Mouse (Mus musculus): ENCODE measurements around the gene Pigx. TPM values are rescaled to one million over a fixed set of nuclear protein-coding genes. Genes with fewer than 3 reads are reported as not detected.
"Not testable (repeated sequence)": the region's sequence is repeated elsewhere in the genome, so short reads cannot be mapped to it uniquely, and the experiment has no call there.

Gene Pigx
- polyA plus RNA-seq, 1 experiment from 2014 or later = 144 TPM

- 0 out of 2 replicates have a peak, but pooled peaks cover 6% of the 10 kb centered on the region for H3K4me1 ChIP-seq (replicated peaks; ENCODE audit: control insufficient read depth, insufficient read depth, low read length)
- peak overlapping the region; percentile 98 for H3K4me3 ChIP-seq (ENCODE audit: low read depth, low read length)
- H3K9ac ChIP-seq (ENCODE audit: low read length) = peak overlapping the region; percentile 99
- ATAC-seq (replicated peaks; ENCODE audit: low FRiP score) (no peak), DNase-seq (ENCODE audit: low spot score) (no peak)
- H3K27me3 ChIP-seq (ENCODE audit: control insufficient read depth, insufficient read depth, low read length) = no peaks in the 10 kb centered on the region
- no peak overlapping the region for H3K27ac ChIP-seq (ENCODE audit: low read depth, low read length)
- H3K4me2 ChIP-seq (ENCODE audit: low read depth, low read length, severe bottlenecking) = peak overlapping the region; percentile 67
- WGBS = 17% methylated on average over 13 of the region's 13 CpGs
- H3K36me3 ChIP-seq (ENCODE audit: control insufficient read depth, insufficient read depth, low read length) = no peaks in the 10 kb centered on the region
- H3K9me3 ChIP-seq (ENCODE audit: control insufficient read depth, low read length) = no peaks in the 10 kb centered on the region
Measured at GRCm38 (mm10) chr16:32077648-32078407, 21.7 kb downstream of the Pigx start.

GRCm38 (mm10) chr16:32076406-32076805 lies 23.1 kb downstream of the Pigx start:
- 92% methylated on average over 3 of the region's 3 CpGs for WGBS
- DNase-seq (ENCODE audit: low spot score) (no peak), ATAC-seq (replicated peaks; ENCODE audit: low FRiP score) (no peak)
- H3K27ac ChIP-seq (ENCODE audit: low read depth, low read length) = no peak overlapping the region
- no peak overlapping the region for H3K9ac ChIP-seq (ENCODE audit: low read length)
- 0 out of 2 replicates have a peak, but pooled peaks cover 6% of the 10 kb centered on the region for H3K4me1 ChIP-seq (replicated peaks; ENCODE audit: control insufficient read depth, insufficient read depth, low read length)
- no peak overlapping the region for H3K4me3 ChIP-seq (ENCODE audit: low read depth, low read length)
- no peaks in the 10 kb centered on the region for H3K9me3 ChIP-seq (ENCODE audit: control insufficient read depth, low read length)
- H3K36me3 ChIP-seq (ENCODE audit: control insufficient read depth, insufficient read depth, low read length) = no peaks in the 10 kb centered on the region
- H3K27me3 ChIP-seq (ENCODE audit: control insufficient read depth, insufficient read depth, low read length) = no peaks in the 10 kb centered on the region
- H3K4me2 ChIP-seq (ENCODE audit: low read depth, low read length, severe bottlenecking) = no peak overlapping the region

GRCm38 (mm10) chr16:32075762-32076161 lies 23.8 kb downstream of the Pigx start:
- ATAC-seq (replicated peaks; ENCODE audit: low FRiP score) = no peak

DNA sequence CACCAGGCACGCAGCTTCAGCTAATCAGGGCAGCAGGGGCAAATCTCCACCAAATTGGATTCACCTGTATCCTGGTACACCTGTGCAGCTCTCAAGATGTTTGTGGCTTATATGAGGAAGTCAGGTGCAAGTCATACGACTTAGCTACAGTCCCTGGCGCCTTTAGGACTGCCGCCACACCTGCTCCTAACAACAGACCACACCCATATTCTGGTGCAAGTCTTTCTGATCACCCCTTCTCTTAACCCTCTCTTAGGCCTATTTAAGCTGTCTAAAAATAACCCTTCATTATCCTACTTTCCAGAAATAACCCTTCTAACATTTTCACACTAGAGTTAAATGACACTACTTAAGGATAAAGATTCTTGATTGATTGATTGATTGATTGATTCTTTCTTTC lies 29.5 kb downstream of the Pigx start:
- not testable (repeated sequence) for H3K4me2 ChIP-seq (ENCODE audit: low read depth, low read length, severe bottlenecking); H3K9me3 ChIP-seq (ENCODE audit: control insufficient read depth, low read length); H3K4me3 ChIP-seq (ENCODE audit: low read depth, low read length); DNase-seq (ENCODE audit: low spot score); H3K27ac ChIP-seq (ENCODE audit: low read depth, low read length); H3K27me3 ChIP-seq (ENCODE audit: control insufficient read depth, insufficient read depth, low read length); H3K9ac ChIP-seq (ENCODE audit: low read length); H3K4me1 ChIP-seq (replicated peaks; ENCODE audit: control insufficient read depth, insufficient read depth, low read length); H3K36me3 ChIP-seq (ENCODE audit: control insufficient read depth, insufficient read depth, low read length); ATAC-seq (replicated peaks; ENCODE audit: low FRiP score)
- 71% methylated on average over 4 of the region's 4 CpGs for WGBS

More at GRCm38 (mm10) chr16:32075762-32076161, 23.8 kb downstream of the Pigx start:
- Histone ChIP-seq H3K27me3 (ENCODE audit: control insufficient read depth, insufficient read depth, low read length) (no peaks in the 10 kb centered on the region), H3K4me1 (replicated peaks; ENCODE audit: control insufficient read depth, insufficient read depth, low read length) (0 out of 2 replicates have a peak, but pooled peaks cover 6% of the 10 kb centered on the region), H3K4me3 (ENCODE audit: low read depth, low read length) (no peak overlapping the region), H3K9me3 (ENCODE audit: control insufficient read depth, low read length) (no peaks in the 10 kb centered on the region), H3K9ac (ENCODE audit: low read length) (no peak overlapping the region), H3K4me2 (ENCODE audit: low read depth, low read length, severe bottlenecking) (no peak overlapping the region), H3K36me3 (ENCODE audit: control insufficient read depth, insufficient read depth, low read length) (no peaks in the 10 kb centered on the region), H3K27ac (ENCODE audit: low read depth, low read length) (no peak overlapping the region)
- DNase-seq (ENCODE audit: low spot score) = no peak
- 59% methylated on average over 1 of the region's 1 CpGs for WGBS

DNA sequence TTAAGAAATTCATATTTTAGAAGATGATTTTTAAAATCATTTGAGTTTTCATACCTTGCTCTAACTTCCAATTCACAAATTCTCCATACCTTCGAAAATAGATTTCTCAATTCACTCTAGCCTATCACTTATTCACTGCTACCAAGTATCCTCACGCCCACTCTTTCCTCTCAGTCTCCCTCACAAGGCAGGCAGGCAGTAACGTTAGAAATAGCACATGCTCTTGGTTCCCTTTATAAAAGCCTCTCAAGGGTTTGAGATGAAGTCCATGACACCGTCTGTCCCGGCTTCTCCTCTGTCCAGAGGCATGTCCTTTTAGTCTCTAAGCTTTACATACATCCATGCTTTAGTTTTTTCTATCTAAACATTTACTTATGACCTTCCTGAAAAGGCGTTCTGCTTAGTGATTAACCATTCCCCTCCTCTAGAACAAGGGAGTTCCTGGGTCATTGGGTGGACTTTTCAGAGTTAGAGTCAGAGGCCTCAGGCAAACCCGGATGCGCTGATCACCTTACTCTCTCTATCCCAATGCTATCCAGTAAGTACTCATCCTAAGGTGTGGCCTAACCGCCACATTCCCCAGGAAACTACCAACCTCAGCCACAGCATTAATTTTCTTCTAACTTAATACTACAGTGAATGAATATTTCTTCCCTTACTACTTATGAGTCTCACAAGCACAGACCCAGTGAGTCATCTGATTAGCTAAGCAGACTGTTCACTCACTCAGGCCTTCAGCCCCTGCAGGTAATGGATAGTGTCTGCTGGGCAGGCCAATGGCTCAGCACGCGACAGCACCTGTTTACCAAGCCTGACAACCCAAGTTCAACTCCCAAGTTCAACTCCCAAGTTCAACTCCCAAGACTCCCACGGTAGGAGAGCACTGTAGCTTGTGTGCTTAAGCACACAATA lies 30.9 kb downstream of the Pigx start:
- H3K27ac ChIP-seq (ENCODE audit: low read depth, low read length) = no peak overlapping the region
- H3K4me1 ChIP-seq (replicated peaks; ENCODE audit: control insufficient read depth, insufficient read depth, low read length) = no peaks in the 10 kb centered on the region
- H3K9me3 ChIP-seq (ENCODE audit: control insufficient read depth, low read length) = no peaks in the 10 kb centered on the region
- 87% methylated on average over 12 of the region's 12 CpGs for WGBS
- H3K36me3 ChIP-seq (ENCODE audit: control insufficient read depth, insufficient read depth, low read length) = no peaks in the 10 kb centered on the region
- no peak for DNase-seq (ENCODE audit: low spot score)
- no peaks in the 10 kb centered on the region for H3K27me3 ChIP-seq (ENCODE audit: control insufficient read depth, insufficient read depth, low read length)
- H3K4me2 ChIP-seq (ENCODE audit: low read depth, low read length, severe bottlenecking) = no peak overlapping the region
- no peak overlapping the region for H3K9ac ChIP-seq (ENCODE audit: low read length)
- H3K4me3 ChIP-seq (ENCODE audit: low read depth, low read length) = no peak overlapping the region
- no peak for ATAC-seq (replicated peaks; ENCODE audit: low FRiP score)

- ATAC-seq (replicated peaks; ENCODE audit: low FRiP score) (no peak), DNase-seq (ENCODE audit: low spot score) (no peak)
- H3K9me3 ChIP-seq (ENCODE audit: control insufficient read depth, low read length) = no peaks in the 10 kb centered on the region
- H3K4me1 ChIP-seq (replicated peaks; ENCODE audit: control insufficient read depth, insufficient read depth, low read length) = no peaks in the 10 kb centered on the region
- H3K4me2 ChIP-seq (ENCODE audit: low read depth, low read length, severe bottlenecking) = no peak overlapping the region
- no peaks in the 10 kb centered on the region for H3K27me3 ChIP-seq (ENCODE audit: control insufficient read depth, insufficient read depth, low read length)
- no peak overlapping the region for H3K9ac ChIP-seq (ENCODE audit: low read length)
- 95% methylated on average over 1 of the region's 1 CpGs for WGBS
- no peak overlapping the region for H3K4me3 ChIP-seq (ENCODE audit: low read depth, low read length)
- H3K27ac ChIP-seq (ENCODE audit: low read depth, low read length) = no peak overlapping the region
- no peaks in the 10 kb centered on the region for H3K36me3 ChIP-seq (ENCODE audit: control insufficient read depth, insufficient read depth, low read length)
Measured at GRCm38 (mm10) chr16:32066899-32067298, 32.6 kb downstream of the Pigx start.

DNA sequence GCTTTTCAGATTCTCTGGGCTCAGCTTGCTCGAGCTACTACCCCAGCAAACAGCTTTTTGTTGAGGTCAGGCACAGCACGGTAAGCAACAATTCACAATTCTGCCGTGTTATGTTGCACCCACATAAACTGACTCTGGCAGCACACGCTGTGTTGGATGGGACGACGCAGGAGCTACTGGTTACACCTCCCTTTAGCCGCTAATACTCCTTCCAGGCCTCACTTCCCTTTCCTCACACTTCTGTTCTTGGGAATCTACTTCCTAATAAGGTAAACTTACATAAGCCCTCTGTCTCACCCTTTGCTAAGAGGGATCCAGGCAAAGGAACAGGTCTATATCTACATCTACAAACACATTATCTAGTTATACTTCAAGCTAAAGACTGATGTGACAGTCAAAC lies 35.6 kb downstream of the Pigx start:
- ATAC-seq (replicated peaks; ENCODE audit: low FRiP score) = no peak
- no peak overlapping the region for H3K4me3 ChIP-seq (ENCODE audit: low read depth, low read length)
- no peak overlapping the region for H3K27ac ChIP-seq (ENCODE audit: low read depth, low read length)
- H3K4me2 ChIP-seq (ENCODE audit: low read depth, low read length, severe bottlenecking) = no peak overlapping the region
- no peak for DNase-seq (ENCODE audit: low spot score)
- H3K27me3 ChIP-seq (ENCODE audit: control insufficient read depth, insufficient read depth, low read length) = no peaks in the 10 kb centered on the region
- no peaks in the 10 kb centered on the region for H3K4me1 ChIP-seq (replicated peaks; ENCODE audit: control insufficient read depth, insufficient read depth, low read length)
- WGBS = 92% methylated on average over 7 of the region's 7 CpGs
- H3K9ac ChIP-seq (ENCODE audit: low read length) = no peak overlapping the region
- H3K9me3 ChIP-seq (ENCODE audit: control insufficient read depth, low read length) = no peaks in the 10 kb centered on the region
- no peaks in the 10 kb centered on the region for H3K36me3 ChIP-seq (ENCODE audit: control insufficient read depth, insufficient read depth, low read length)

- no peak overlapping the region for H3K9ac ChIP-seq (ENCODE audit: low read length)
- H3K27ac ChIP-seq (ENCODE audit: low read depth, low read length) = no peak overlapping the region
- no peak for DNase-seq (ENCODE audit: low spot score)
- no peak overlapping the region for H3K4me3 ChIP-seq (ENCODE audit: low read depth, low read length)
- H3K36me3 ChIP-seq (ENCODE audit: control insufficient read depth, insufficient read depth, low read length) = no peaks in the 10 kb centered on the region
- ATAC-seq (replicated peaks; ENCODE audit: low FRiP score) = no peak
- WGBS = 88% methylated on average over 2 of the region's 2 CpGs
- no peak overlapping the region for H3K4me2 ChIP-seq (ENCODE audit: low read depth, low read length, severe bottlenecking)
- H3K9me3 ChIP-seq (ENCODE audit: control insufficient read depth, low read length) = no peaks in the 10 kb centered on the region
- H3K4me1 ChIP-seq (replicated peaks; ENCODE audit: control insufficient read depth, insufficient read depth, low read length) = no peaks in the 10 kb centered on the region
- no peaks in the 10 kb centered on the region for H3K27me3 ChIP-seq (ENCODE audit: control insufficient read depth, insufficient read depth, low read length)
Measured at GRCm38 (mm10) chr16:32062226-32062625, 37.3 kb downstream of the Pigx start.
